Mouse (Mus musculus) cerebellum, postnatal 36 days (tissue): Measurements from ENCODE around the gene Dhx35.

Experiments
- DNase-seq, 2 experiments: peaks; one replicate each; pipeline ENCODE4 v3.0.0; 2021 to 2022; ENCODE audit warnings: mixed read lengths in 2 of 2

The Dhx35 gene

DNA sequence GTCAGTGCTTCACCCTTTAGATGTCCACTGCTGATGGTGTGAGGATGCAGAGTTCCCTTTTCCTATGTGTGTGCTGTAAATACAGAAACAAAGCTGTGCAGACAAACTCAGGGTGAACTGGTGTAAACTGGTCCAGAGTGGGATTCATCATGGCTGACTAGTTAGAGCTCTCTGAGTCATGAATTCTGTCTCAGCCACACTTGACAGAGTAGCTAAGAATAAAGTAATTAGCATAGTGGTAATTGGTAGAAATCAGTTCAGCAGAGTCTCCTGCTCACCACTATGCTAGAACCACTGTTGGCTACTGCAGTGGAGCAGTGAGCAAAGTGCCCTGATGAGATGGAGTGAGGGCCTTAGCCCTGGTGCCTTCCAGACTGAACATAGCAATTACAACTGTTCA, 21.1 kb downstream of the Dhx35 start:
- no peak for DNase-seq

DNA sequence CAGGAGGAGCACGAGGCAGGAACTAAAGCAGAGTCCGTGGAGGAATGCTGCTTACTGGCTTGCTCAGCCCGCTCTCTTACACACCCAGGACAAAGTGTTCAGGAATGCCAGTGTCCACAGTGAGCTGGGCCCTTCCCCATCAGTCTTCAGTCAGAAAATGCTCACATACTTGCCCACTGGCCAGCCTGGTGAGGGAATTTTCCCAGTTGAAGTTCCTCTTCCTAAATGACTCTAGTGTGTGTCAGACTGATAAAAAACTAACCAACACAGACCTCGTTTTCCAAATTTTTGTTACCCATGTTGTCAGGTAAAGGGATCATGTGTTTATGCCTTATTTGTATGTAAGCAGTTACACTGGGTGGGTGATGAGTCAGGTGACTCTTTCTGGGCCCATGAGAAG, 21.6 kb downstream of the Dhx35 start:
- DNase-seq = no peak

DNA sequence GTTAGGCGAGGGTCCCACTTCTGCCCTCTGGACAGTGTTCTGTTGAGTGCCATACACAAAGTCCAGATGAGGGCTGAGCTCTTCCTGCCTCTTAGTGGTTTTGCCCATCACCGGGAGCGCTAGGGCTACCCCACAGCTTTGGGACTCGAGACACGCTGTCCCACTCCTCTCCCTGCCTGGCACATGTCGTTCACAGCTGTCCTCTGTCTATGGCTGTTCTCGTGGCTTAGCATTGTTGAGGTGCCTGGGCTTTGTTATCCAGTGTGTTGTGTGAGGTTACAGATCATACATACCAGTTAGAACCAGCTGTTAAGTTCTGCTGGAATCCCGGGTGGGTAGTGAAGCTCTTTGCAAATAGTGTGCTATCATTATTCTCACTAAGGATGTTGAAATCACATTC, 23.1 kb downstream of the Dhx35 start:
- no peak for DNase-seq

DNA sequence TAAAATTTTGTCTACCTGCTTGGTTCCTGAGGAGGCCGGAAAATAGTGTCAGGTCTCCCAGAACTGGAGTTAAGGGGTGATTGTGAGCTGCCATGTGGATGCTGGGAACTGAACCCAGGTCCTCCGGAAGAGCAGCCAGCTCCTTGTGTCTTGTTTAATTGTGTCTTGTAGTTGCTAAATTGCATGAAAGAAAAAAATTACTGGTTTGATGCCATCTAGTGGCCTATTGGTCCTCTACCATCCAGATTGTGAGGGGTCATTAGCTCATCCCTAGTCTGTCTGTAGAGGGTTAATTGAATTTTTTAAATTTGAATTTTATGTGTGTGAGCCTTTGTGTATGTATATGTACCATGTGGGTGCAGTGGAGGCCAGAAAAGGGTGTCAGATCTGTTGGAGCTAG, 33.5 kb downstream of the Dhx35 start:
- no peak for DNase-seq

DNA sequence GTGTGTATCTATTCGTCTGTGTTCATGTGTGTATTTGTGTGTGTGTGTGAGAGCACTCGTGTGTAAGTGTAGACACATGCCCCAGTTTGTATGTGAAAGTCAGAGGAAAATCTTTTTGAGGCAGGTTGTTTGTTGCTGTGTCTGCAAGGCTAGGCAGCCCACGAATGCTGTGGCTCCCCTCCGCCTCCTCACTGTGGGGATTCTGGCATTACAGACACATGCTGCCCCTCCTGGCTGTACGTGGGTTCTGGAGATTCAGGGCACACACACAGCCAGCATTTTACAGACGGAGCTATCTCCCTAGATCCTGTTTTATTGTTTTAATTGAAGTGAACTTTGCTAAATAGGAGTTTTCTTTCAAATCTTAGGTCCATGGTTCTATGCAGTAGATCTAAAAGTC, 35.1 kb downstream of the Dhx35 start:
- no peak for DNase-seq

DNA sequence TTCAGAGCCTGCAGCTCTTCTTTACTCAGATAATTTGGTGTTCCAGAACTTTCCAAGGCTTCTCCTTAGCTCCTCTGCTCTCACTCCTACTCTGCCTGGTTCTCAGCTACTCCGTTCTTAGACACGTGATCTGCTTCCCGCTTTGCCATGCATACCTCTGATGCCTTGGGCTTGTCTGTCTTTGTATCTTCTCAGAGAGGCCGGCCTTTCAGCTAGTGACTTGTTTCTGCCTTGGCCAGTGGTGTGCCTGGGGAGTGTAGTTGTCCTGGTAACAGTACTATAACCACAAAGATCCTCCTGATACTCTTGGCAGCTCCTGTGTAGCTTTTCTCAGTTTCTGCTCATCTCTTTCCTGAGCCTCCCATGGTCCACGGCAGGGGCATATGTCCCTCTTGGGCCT, 38.6 kb downstream of the Dhx35 start:
- DNase-seq = no peak

DNA sequence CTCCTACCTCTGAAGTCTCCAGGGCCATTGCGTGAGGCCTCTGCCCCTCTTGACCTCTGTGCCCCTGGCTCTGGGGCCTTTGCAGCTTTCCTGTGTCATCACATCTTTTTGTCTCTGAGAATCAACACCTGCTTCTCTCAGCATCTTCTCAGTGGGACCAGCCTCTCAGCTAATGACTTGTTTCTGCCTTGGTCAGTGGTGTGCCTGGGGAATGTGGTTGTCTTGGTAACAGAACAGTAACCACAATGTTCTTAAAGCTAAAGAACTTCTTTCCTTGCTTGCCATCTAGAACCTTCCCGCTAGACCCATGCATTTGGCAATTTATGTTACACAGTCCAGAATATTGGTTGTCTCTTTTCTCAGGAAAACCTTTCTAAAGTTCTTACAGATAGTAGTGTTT, 39.0 kb downstream of the Dhx35 start:
- no peak for DNase-seq

DNA sequence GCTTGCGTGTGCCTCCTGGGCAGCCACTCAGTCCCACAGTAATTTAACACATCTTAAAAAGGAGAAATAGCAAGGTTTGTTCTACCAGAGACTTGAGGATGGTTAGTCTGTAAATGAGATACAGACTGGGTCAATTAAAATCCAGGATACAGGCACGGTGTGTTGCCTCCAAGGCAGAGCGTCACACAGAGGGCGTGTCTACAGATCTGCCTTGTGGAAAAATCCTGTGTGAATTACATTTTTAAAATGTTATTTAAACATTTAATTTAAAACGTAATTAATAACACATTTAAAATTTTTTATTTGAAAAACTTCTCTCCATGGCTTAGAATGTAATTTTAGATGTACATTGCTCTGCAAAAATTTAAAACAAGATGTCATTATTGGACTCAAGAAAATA, 48.7 kb downstream of the Dhx35 start:
- no peak for DNase-seq

DNA sequence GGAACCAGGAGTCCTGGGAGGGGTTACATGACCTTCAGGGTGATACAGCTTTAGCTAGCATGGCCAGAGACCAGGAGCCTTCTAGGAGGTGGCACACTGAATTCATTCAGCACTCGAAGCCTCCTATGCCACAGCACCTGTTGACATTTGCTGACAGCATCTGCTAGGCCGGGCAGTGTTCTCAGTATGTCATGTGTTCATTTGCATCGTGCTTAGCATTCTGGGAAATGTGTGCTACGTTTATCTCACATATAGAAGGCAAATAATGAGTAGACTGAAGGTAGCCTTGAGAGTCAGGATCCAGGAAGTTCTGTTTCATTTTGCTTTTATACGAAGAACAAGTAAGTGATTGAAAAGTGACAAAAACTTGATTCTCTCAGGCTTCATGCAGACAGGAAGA, 50.4 kb downstream of the Dhx35 start:
- no peak for DNase-seq

DNA sequence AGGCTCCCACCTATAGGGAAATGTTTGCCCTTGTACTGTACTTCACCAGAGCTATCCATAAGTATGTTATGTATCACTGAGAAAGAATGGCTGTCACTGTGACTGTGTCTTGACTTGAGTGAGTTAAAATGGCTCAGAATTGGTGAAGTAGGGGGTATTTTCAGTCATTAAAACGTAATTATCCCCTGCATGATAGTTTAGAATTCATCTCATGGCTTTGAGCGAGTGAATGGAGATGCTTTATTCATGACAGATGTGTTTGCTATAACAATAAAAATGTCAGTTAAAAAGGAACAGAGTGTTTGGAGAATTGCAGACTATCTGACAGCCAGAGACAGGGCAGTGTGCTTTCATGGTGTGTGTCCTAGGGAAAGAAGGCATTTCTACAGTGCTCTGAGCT, 51.6 kb downstream of the Dhx35 start:
- DNase-seq = no peak

DNA sequence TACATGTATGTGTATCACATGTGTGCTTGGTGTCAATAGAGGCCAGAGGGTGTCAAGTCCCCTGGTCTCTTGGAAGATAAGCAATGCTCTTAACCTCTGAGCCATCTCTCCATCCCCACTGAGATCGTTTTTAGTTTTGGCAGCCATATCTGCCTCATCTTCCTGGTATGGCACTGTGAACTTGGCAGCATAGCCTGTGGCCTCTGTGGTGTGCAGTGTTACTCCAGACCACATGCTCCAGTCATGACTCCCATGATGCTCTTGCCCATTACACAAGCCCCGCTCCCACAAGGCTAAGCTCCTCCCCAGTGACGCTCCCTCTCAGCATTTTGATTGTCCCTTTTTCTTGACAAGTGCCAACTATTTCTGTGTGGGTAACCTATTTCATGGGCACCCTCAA, 53.4 kb downstream of the Dhx35 start:
- DNase-seq = no peak

DNA sequence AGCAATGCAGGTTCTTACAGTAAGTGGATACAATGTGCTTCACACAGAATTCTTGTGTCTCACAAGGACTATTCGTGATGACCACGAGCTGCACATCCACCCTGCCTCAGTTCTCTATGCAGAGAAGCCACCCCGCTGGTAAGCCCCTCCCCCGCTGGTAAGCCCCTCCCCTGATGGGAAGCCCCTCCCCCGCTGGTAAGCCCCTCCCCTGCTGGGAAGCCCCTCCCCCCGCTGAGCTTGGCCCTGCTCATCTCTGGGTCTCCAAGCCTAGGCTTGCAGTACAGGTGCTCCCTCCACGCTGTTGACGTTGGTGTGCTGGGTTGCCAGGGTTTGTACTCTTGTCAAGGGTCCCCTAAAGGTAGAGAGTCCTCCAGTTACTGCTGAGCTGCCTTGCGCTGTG, 54.8 kb downstream of the Dhx35 start:
- DNase-seq = no peak

DNA sequence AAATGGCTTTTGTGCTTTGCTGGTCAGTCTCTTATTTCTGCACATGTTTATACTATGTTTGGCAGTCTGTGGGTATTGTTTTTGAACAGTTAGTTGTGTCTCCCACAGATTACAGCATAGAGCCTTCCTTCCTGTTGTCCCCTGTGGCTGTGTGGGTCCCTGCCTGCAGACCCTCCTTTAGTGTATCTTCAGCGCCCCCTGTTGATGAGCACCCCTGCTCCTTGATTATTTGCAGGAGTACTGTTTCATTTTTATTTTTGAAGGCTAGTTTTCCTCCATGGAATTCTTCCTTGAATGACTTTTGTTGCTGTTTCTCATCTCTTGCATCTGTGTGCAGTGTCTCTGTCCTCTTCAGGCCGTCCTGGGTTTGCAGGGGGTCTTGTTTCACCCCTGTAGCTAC, 58.0 kb downstream of the Dhx35 start:
- peak in 1 of 2 experiments; percentile 17 for DNase-seq

DNA sequence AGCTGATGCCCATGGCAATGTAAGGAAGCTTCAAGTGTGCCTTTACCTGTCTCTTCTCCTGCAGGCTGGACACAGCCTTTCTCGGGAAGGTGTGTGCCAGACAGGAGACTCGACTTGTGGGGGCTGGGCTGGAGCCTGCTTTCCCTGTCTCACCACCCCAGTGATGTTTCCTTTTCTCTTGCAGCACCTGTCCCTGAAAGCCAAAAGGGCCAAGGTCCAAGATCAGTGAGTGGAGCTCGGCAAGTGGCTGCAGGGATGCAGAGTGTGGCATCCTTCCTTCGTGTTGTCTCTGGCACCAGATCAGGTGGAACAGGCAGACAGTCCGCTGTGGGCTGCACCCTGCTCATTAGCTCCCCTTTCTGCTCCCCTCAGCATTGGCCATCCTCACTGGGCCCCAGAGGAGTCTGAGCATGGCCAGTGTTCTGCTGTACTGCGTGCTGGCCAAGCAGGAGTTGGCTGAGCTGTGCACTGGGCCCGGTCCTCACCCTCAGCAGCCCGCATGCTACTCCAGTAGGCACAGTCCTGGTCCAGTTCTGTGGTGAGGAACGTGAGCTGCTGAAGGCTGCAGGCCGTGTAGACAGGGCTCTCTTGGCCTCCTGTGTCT, 62.4 kb downstream of the Dhx35 start:
- no peak for DNase-seq

DNA sequence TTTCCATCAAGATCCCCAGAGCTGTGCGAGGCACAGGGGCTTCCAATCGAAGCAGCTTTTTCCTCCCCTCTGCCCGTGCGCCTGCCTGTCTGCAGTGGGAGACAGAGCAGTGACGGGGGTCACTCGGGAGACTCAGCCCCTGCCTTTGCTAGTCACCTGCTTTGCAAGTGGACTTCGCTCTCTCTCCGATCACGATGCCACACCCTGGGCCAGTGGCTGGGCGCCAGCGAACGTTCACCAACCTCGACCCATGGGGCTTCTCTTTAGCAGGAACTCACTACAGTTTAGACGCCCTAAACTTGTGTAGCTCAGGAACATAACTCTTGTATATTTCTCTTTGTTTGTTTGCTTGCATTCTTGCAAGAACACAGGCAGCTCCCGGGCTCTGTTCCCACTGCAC, 63.0 kb downstream of the Dhx35 start:
- DNase-seq = no peak

DNA sequence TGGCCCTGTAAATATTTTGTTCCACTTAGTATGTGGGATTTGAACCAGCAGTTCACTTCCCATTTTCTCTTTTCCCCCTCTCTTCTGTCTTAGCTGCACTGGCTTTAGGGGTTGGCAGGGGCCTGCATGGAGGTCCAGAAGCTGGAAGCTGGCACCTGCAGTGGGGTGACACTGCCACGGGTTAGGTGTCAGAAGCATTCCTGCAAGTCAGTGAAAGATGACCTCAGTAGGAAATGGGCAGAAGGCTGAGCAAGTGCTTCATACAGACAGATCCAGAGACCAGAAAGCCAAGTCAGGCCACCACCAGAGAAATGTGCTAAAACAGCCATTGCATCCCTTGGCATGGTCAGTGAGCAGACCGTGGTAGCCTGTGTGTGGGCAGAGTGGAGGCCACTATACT, 66.5 kb downstream of the Dhx35 start:
- no peak for DNase-seq

DNA sequence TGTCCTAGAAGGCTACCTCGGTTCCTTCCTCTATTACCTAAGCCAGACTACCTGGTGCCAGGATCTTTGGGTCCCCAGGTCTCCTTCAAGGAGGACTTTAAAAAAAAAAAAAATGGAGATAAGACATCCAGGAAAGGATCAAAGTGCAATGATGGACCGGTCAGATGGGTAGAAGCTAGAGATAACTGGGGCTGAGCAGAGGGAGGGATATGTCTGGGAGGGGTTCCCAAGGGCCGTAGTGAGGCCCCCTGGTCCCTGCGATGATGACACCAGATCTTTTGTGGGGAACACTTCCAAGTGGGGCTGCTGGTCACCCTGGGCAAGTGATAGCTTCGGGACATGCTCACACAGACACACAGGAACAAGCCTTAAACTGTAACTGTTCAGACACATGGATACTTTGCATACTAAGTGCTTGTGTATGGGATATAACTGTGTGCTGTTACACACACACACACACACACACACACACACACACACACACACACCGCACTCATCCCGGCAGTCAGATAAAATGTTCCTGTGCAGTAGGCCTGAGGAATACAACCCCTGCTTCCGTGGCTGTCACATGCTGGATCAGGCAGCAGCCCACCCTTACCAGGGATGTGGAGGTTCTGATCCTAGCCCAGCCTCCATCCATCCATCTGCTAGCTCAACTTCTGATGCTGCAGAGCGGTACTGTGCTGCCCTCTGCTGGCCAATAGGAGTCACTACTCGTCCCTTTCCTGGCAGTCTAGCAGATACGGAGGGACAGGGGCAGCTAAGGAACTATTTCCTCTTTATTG, 68.9 kb downstream of the Dhx35 start:
- peak; percentile 23 to 35 for DNase-seq

DNA sequence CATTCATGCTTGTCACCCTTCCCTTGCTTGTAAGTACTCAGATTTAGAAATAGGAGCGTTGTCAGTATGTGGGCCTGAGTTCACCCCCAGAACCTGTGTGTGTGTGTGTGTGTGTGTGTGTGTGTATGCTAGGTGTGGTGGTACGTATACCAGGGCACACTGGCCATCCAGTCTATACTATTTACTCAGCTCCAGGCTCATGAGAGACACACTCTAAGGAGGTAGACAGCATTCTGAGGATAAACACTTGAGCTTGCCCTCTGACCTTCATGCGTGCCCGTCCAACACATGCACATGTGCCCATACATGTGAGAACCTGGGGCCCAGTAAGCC, 69.5 kb downstream of the Dhx35 start:
- no peak for DNase-seq

DNA sequence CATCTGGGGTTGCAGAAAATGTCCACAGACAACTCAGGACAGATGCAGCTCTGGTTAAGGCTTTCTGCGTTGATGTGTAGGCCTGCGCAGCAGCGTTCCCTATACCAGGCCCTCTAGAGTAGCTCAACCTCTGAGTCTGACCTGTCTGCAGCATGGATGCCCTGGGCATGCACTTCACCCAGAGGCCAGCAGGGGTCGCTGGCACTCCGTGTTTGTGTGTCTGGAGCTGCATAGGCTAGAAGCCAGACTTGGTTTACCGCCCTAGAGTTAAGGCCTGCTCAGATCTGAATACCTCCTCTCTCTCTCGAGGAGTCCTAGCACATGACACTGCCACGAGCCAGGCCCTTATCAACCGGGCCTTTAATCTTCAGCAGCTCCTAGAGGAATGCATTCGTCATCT, 70.8 kb downstream of the Dhx35 start:
- peak; percentile 63 to 64 for DNase-seq

DNA sequence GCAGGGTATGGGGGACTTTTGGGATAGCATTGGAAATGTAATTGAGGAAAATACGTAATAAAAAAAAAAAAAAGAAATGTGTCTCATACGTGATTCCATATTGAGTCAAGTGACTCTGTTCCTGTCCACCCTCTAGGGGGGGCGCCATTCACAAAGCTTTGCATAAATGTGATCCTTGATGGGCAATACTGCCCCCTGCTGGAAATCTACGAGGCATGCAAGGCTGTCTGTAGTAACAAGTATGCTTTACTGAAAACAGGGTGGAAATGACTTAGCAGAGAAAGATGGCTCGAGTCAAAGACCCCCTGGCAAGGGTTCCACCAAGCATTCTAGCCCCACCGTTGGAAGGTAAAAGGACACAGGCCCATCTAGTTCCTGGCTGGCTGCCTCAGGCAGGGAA, 92.0 kb downstream of the Dhx35 start:
- no peak for DNase-seq

DNA sequence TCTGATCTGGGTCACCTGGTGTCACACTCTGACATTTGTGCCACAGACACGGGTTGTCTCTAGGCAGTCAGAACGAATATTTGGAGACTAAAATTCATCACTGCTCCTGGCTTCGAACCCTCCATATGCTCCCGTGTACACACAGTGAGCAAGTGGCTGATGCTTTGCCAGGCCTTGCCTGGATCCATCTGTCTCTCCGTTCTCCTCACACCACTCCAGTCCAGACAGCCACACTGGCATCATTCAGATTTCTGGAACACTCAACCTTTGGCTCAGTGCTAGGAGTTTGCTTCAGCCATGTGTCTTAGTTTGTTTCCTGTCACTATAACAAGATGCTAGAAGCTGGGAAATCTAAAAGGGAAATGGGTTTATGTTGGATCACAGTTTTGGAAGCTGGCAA, 93.9 kb downstream of the Dhx35 start:
- no peak for DNase-seq

DNA sequence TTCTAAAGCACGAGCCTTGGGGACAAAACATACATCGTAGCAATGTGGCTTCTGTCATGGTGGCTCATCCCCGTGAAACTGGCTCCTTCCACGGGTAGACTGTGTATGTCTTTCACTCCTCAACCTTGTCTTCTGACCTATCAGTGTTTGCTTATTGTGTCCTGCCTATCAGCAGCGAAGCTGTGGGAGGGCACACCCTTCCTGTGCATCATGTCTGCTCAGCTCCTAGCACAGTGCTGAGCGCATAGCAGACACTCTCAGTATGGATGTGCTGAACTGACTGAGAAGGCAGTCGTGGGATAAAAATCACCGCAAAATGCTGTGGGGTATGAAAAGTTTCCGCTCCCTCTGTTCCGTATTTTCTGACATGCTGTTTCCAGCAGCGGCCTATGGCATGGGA, 94.6 kb downstream of the Dhx35 start:
- DNase-seq = no peak

DNA sequence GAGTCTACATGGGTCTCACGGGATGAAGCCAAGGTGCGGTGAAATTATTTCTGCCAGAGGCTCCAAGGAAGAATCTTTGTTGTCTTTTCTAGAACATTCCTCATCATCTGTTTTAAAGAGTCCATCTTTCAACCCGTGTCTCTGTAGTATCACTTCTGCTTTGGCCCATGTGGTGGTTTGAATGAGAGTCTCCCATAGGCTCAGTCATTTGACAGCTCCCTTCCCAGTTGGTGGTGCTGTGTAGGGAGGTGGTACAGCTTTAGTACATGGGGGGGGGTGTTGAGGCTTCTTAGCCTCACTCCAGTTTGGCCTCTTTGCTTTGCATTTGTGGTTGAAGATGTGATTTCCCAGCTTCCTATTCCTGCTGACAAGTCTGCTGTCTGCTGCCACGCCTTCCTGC, 96.7 kb downstream of the Dhx35 start:
- DNase-seq = no peak

DNA sequence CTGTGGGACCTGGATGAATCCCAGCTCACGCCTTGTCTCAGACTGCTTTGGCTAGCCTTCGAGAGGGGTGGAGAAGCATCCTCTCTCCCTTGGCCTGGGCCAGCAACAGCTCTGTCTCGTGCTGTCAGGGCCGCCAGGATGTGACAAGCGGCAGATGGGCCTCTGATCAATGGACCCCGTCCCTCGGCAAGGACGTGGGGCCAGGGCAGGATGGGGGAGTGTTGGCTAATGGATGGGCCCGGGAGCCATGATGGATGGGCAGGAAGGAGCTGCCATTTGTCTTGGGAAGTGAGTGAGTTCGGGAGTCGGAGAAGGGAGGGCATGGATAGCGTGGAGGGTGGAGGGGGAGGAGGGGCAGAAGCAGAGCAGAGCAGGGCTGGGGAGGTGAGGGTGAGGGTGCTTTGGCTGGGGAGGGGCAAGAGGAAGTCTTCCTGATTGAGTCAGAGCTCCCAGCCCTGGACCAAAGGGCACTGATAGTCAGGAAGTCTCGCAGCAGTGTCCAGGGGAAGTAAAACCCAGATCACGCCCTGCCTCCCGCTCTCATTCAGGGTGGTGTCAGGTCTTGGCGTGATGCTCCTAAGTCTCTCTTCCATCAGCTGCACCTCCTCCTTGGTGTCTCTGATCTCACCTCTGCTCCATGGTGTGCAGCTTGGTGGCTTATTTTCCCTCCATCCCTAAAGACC, 98.7 kb downstream of the Dhx35 start:
- no peak for DNase-seq
